Mouse (Mus musculus) E14TG2a.4 (cell line): ENCODE measurements around the gene Zfp827.

Experiments used
- CTCF ChIP-seq: conservative IDR thresholded peaks from 2 replicates; pipeline ENCODE4 v1.5.1; 2014; ENCODE audit warnings: low read length
- POU5F1 ChIP-seq: IDR thresholded peaks from 2 replicates; pipeline ENCODE4 v1.6.1; 2014; ENCODE audit warnings: low read length, borderline replicate concordance

DNA sequence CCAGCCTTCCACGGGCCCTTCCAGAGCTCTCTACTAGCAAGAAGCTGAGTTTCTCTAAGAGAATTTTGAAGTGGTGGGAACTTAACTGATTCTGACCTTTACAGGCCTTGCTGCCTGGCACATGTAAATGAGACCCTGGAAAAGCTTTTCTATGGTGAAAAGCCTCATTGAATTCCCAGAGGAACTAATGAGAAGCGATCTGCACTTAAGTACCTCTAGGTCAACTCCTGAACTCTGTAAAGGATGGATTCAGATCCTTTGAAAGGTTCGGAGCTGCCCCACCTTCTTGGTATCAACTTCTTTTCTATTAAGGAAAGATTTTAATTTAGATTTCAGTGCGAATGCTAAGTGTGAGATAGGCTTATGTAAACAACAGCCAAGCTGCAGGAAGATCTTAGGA, 147.8 kb downstream of the Zfp827 start:
- no peak for TF ChIP-seq CTCF
- no peak for TF ChIP-seq POU5F1
